Mouse (Mus musculus): ENCODE results near the gene Glcci1.

Gene Glcci1

DNA sequence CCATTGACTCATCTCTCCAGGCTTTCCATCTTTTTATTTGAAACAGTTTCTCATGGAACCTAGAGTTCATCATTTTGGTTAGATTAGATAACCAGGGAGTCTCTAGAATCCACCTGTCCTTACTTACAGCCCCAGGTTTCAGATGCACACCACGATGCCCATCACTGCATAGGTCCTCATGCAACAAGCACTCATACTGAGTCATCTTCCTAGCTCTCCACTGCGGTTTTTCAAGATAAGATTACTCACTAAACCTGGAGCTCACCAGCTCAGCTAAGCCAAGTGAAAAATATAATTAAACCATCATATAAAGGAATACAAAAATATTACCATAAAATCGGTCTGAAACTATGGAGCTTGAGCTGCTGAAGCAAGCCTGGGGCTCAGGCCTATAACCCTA, 74.5 kb downstream of the Glcci1 start:
- TF ChIP-seq GATA4 (IDR thresholded peaks at IDR 0.05; ENCODE audit: insufficient replicate concordance, low read length) = no peak

DNA sequence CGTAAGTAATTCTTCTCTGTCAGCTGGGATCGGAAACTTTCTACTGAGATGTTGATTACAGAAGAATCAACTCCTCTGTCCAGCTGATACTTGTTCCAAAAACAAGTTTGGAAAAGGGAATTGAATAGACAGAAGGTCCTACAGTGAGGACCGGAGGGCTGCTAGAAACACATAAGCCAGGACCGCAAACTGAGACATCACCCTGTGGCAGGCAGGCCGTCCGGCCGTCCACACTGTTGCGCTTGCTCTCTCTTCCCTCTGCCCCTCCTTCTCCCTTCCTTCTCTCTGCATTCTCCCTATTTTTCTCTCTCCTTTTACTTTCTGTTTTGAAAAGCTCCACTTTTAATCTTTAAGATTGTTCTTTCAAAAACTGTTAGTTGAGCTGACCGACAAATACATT, 82.3 kb downstream of the Glcci1 start:
- no peak for TF ChIP-seq GATA4 (IDR thresholded peaks at IDR 0.05; ENCODE audit: insufficient replicate concordance, low read length)

GRCm38 (mm10) chr6:8617369-8617768, 108.0 kb downstream of the Glcci1 start:
- TF ChIP-seq GATA4 (IDR thresholded peaks at IDR 0.05; ENCODE audit: insufficient replicate concordance, low read length) = no peak

GRCm38 (mm10) chr6:8619582-8620350, 110.4 kb downstream of the Glcci1 start:
- no peak for TF ChIP-seq GATA4 (IDR thresholded peaks at IDR 0.05; ENCODE audit: insufficient replicate concordance, low read length)

DNA sequence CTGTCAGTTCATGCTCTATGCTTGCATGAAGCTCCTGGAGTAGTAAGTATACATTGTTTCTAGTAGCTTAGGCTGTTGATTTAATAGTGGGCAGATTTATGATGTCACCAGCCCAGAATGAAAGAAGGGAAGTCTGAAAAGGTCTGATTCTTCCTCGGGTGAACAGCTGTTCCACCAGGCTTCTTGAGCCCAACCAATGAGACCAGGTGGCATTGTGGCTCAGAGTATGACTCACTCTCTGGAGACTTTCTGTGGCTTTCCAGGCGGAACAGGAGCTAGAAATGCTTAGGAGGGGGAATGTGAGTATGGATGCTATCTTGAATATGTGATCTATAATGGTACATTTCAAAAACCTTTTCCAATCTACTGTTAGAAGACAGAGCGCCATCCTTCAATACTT, 113.6 kb downstream of the Glcci1 start:
- no peak for TF ChIP-seq GATA4 (IDR thresholded peaks at IDR 0.05; ENCODE audit: insufficient replicate concordance, low read length)

GRCm38 (mm10) chr6:8628226-8628625, 118.8 kb downstream of the Glcci1 start:
- no peak for TF ChIP-seq GATA4 (IDR thresholded peaks at IDR 0.05; ENCODE audit: insufficient replicate concordance, low read length)

GRCm38 (mm10) chr6:8628715-8629267, 119.4 kb downstream of the Glcci1 start:
- no peak for TF ChIP-seq GATA4 (IDR thresholded peaks at IDR 0.05; ENCODE audit: insufficient replicate concordance, low read length)

DNA sequence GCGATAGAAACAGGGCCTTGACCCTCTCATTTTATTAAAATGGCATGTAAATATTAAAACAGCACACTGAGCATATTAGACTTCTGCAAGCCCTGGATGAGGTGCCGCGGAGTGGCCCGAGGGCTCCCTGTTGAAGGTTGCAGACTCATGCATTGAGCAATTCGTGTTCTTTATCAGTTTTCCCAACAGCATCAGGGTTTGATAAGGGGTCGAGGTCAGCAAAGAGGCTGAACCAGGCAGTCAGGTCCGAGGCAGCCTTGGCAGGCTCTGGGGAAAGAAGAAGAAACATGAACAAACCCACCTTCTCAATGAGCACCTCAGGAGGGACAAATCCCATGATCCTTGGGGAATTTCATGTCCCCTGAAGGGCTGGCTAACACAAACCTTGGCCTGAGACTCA, 121.1 kb downstream of the Glcci1 start:
- TF ChIP-seq GATA4 (IDR thresholded peaks at IDR 0.05; ENCODE audit: insufficient replicate concordance, low read length) = no peak

DNA sequence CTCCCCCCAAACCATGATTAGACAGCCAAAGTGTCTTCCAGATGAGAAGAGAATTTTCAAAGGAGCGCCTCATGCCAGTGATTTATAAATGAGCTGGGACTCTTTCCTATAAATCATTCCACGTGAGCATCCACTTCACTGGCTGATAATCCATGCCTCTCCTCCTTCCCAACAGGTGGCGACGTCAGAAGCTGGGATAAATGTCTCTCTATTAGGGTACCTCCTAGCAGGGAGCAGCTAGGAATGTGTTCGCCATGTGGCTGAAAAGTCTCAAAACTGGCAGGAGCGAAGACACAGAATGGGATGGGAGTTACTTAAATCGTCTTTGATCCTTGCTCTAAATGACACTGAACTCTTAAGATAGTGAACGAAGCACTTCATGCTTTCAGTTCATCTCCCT, 122.0 kb downstream of the Glcci1 start:
- TF ChIP-seq GATA4 (IDR thresholded peaks at IDR 0.05; ENCODE audit: insufficient replicate concordance, low read length) = no peak

GRCm38 (mm10) chr6:8631986-8632632, 122.7 kb downstream of the Glcci1 start:
- TF ChIP-seq GATA4 (IDR thresholded peaks at IDR 0.05; ENCODE audit: insufficient replicate concordance, low read length) = no peak

DNA sequence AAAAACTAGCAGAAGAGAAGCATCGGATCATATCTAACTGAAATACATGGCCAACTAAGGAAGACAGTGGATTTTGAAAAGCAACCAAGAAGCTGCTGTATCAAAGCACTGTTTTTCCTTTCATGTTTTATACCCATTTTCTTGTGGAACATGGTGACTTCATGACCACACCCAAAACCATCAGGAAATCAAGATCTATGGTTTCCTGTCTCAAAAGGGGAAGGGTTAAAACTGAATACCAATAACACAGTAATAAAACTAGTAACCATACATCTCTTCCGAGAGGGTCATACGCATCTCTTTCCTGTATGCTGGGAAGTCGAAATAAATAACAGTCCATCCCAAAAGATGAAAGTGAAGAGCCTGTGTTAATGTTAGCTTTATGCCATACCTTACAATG, 123.3 kb downstream of the Glcci1 start:
- TF ChIP-seq GATA4 (IDR thresholded peaks at IDR 0.05; ENCODE audit: insufficient replicate concordance, low read length) = no peak

DNA sequence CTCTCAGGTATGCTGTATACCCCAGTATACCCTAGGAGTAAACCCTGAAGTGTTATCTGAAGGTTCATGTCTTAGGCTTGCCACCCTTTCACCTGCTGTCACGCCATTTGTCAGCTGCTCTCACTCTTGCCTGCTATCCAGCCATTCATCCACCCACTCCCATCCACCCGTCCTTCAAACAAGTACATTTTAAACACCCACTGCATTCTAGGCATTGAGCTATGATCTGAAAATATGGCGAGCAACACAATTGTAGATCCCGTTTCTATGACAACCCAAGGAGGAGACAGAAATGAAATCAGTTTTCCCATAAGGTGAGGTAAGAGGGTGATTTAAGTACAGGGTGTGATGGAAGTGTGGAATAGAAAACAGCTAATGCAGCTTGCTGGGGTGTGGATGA, 128.7 kb downstream of the Glcci1 start:
- TF ChIP-seq GATA4 (IDR thresholded peaks at IDR 0.05; ENCODE audit: insufficient replicate concordance, low read length) = no peak

DNA sequence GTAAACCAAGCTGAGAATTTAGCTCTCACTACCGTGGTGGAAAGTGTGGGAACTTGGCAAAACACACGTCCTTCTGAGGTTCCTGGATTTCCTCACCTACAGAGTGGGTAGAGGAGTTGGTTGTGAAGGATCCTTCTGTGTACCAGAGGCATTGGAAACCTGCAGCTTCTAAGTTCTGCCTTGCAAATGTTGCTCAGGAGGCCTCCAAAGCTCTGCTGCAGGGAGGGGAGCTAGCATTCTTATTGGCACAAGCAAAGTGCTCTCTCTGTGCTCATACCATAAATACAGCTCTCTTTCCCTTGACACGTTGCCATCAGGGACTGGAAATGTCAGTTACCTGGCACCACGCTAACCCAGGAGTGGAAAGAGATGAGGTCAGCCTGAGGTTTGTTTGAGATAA, 129.5 kb downstream of the Glcci1 start:
- no peak for TF ChIP-seq GATA4 (IDR thresholded peaks at IDR 0.05; ENCODE audit: insufficient replicate concordance, low read length)

- no peak for TF ChIP-seq GATA4 (IDR thresholded peaks at IDR 0.05; ENCODE audit: insufficient replicate concordance, low read length)
Measured at GRCm38 (mm10) chr6:8639526-8639925, 130.1 kb downstream of the Glcci1 start.

DNA sequence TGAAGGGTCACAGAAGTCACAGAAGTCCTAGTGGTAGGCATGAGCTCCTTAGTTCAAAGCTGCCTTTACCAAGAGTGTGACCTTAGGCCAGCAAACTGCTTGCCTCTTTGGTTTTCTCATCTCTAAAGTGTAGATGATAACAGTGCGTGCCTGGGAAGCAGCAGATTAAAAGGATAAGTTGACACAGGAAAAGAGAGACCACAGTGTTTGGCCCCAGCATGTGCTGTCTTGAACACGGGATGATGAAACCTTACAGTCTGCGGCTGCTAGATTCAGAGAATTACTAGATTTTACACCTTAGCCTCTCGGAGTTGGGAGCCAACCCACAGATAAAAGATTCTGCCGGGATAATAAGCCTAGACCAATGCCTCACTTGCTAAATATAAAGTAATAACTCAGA, 131.5 kb downstream of the Glcci1 start:
- no peak for TF ChIP-seq GATA4 (IDR thresholded peaks at IDR 0.05; ENCODE audit: insufficient replicate concordance, low read length)

- TF ChIP-seq GATA4 (IDR thresholded peaks at IDR 0.05; ENCODE audit: insufficient replicate concordance, low read length) = no peak
Measured at GRCm38 (mm10) chr6:8644703-8645102, 135.3 kb downstream of the Glcci1 start.

Data from liver, adult (tissue).